Mouse (Mus musculus) limb, embryonic 14.5 days (tissue): ENCODE results near the gene Zfp300. TPM values are rescaled to one million over a fixed set of nuclear protein-coding genes. Genes with fewer than 3 reads are reported as not detected.

Experiments
- ATAC-seq: fragments of 200-750 bp; cut with Nextera tagmentation; 2 replicates; pipeline ENCODE4 v1.8.0; 2017; ENCODE audit warnings: low read depth, moderate number of reproducible peaks, moderate TSS enrichment; ENCODE audit not compliant: low FRiP score
- DNase-seq: peaks from one replicate; pipeline ENCODE4 v3.0.0-alpha.2; 2015; ENCODE audit warnings: low spot score
- H3K27ac ChIP-seq: fragments of 300-500 bp; sonication (generic); replicated peaks from 2 replicates; pipeline ENCODE4 v1.5.1; 2014; ENCODE audit warnings: low read depth, mild to moderate bottlenecking, low read length, moderate library complexity, mixed read lengths
- H3K27me3 ChIP-seq: fragments of 300-500 bp; sonication (generic); 2 replicates; pipeline ENCODE4 v1.6.1; 2014; ENCODE audit warnings: low read length, mixed read lengths; ENCODE audit not compliant: control insufficient read depth, insufficient read depth
- H3K36me3 ChIP-seq: fragments of 300-500 bp; sonication (generic); 2 replicates; pipeline ENCODE4 v1.6.1; 2014; ENCODE audit warnings: mild to moderate bottlenecking, low read length, moderate library complexity, mixed read lengths; ENCODE audit not compliant: control insufficient read depth, insufficient read depth
- H3K4me1 ChIP-seq: fragments of 300-500 bp; sonication (generic); 2 replicates; pipeline ENCODE4 v1.6.1; 2014; ENCODE audit warnings: antibody characterized with exemption, low read length, mixed read lengths; ENCODE audit not compliant: control insufficient read depth, insufficient read depth
- H3K4me2 ChIP-seq: fragments of 300-500 bp; sonication (generic); replicated peaks from 2 replicates; pipeline ENCODE4 v1.6.1; 2014; ENCODE audit warnings: low read depth, mild to moderate bottlenecking, low read length, moderate library complexity; ENCODE audit not compliant: severe bottlenecking
- H3K4me3 ChIP-seq: fragments of 300-500 bp; sonication (generic); replicated peaks from 2 replicates; pipeline ENCODE4 v1.5.1; 2014; ENCODE audit warnings: low read length
- H3K9ac ChIP-seq: fragments of 300-500 bp; sonication (generic); 2 replicates; pipeline ENCODE4 v1.6.1; 2014; ENCODE audit warnings: mild to moderate bottlenecking, low read depth, low read length, moderate library complexity; ENCODE audit not compliant: severe bottlenecking
- H3K9me3 ChIP-seq: fragments of 300-500 bp; sonication (generic); 2 replicates; pipeline ENCODE4 v1.6.1; 2016; ENCODE audit warnings: low read length; ENCODE audit not compliant: control insufficient read depth
- POLR2A ChIP-seq: fragments of 200-500 bp; IDR thresholded peaks from 2 replicates; pipeline ENCODE4 v1.8.0; 2012; ENCODE audit warnings: inconsistent platforms, mild to moderate bottlenecking, moderate library complexity, borderline replicate concordance; ENCODE audit not compliant: insufficient read depth, insufficient read length; ENCODE audit errors: extremely low read depth
- WGBS: fragments of 180-500 bp; shearing (Covaris S2); extraction: QIAGEN DNeasy Blood & Tissue Kit; methylation state at CpG from one replicate; pipeline ENCODE4 v1.1.7; 2014; 5-methylcytosine and 5-hydroxymethylcytosine counted together
- polyA plus RNA-seq, 2 experiments: library from polyadenylated mRNA; depleted of rRNA in 1 of 2; stranded (reverse) in 1 of 2; unstranded in 1 of 2; fragments of >200 nt; fragmentation: Nextera tagmentation in 1 of 2; extraction: Ambion mirVana in 1 of 2; gene quantifications; 2 replicates each; pipeline versions ENCODE4 v1.2.1 to v1.2.3; 2012 to 2014

Zfp300 gene
- polyA plus RNA-seq (2012; rRNA removed) (0.72 and 0.79 TPM in 2 replicates), polyA plus RNA-seq (2014; fragmentation: Nextera tagmentation; extraction: Ambion mirVana) (1.6 and 2.0 TPM in 2 replicates)

GRCm38 (mm10) chrX:21088983-21089866 is at the start of gene Zfp300:
Zfp300 (minus strand) TSS chrX:21089527.
- H3K4me1 ChIP-seq, result no peaks in the 10 kb centered on the region
- H3K9ac ChIP-seq, result peak within 1 kb of the TSS; percentile 43
- DNase-seq (peak; percentile 81), ATAC-seq (peak; percentile 83)
- 28% methylated on average over 27 of the region's 27 CpGs for WGBS
- H3K27ac ChIP-seq, result peak within 1 kb of the TSS; percentile 73
- no peaks in the 10 kb centered on the region for H3K9me3 ChIP-seq
- H3K27me3 ChIP-seq, result no peaks in the 10 kb centered on the region
- no peaks in the 10 kb centered on the region for H3K36me3 ChIP-seq
- H3K4me3 ChIP-seq, result peak within 1 kb of the TSS; percentile 41
- peak within 1 kb of the TSS; percentile 49 for H3K4me2 ChIP-seq
- TF ChIP-seq POLR2A, result no peak

GRCm38 (mm10) chrX:21115520-21115919 is 26.2 kb upstream of the Zfp300 start, which contains the start of gene Ssxa1:
Ssxa1 (plus strand) TSS chrX:21115820.
- no peak within 1 kb of the TSS for H3K4me3 ChIP-seq
- no peaks in the 10 kb centered on the region for H3K27me3 ChIP-seq
- no peaks in the 10 kb centered on the region for H3K36me3 ChIP-seq
- no peak for DNase-seq
- no peak for TF ChIP-seq POLR2A
- no peak for ATAC-seq
- no peak within 1 kb of the TSS for H3K4me2 ChIP-seq
- H3K9me3 ChIP-seq, result no peaks in the 10 kb centered on the region
- no peak within 1 kb of the TSS for H3K9ac ChIP-seq
- no peak within 1 kb of the TSS for H3K27ac ChIP-seq
- WGBS, result 76% methylated on average over 4 of the region's 4 CpGs
- H3K4me1 ChIP-seq, result no peaks in the 10 kb centered on the region

- Histone ChIP-seq H3K9me3 (no peaks in the 10 kb centered on the region), H3K4me3 (peak overlapping the region; percentile 41), H3K4me1 (no peaks in the 10 kb centered on the region), H3K9ac (0 out of 2 replicates have a peak overlapping the region, but pooled peaks have one; percentile 43), H3K4me2 (peak overlapping the region; percentile 49), H3K27ac (peak overlapping the region; percentile 73; the same call in 1 of the 2 replicates), H3K36me3 (no peaks in the 10 kb centered on the region), H3K27me3 (no peaks in the 10 kb centered on the region)
- DNase-seq, result no peak
- ATAC-seq, result no peak
- no peak for TF ChIP-seq POLR2A
- WGBS, result 51% methylated on average over 7 of the region's 7 CpGs
These were observed 526 bp upstream of the Zfp300 start for GRCm38 (mm10) chrX:21089867-21090239.

GRCm38 (mm10) chrX:21088645-21088982 is 713 bp downstream of the Zfp300 start:
- Histone ChIP-seq H3K9ac (peak overlapping the region; percentile 32), H3K9me3 (no peaks in the 10 kb centered on the region), H3K36me3 (no peaks in the 10 kb centered on the region), H3K4me3 (peak overlapping the region; percentile 41), H3K4me2 (peak overlapping the region; percentile 49), H3K4me1 (no peaks in the 10 kb centered on the region), H3K27me3 (no peaks in the 10 kb centered on the region), H3K27ac (no peak overlapping the region)
- DNase-seq (no peak), ATAC-seq (no peak; the same call in 1 of the 2 replicates)
- WGBS, result 31% methylated on average over 6 of the region's 6 CpGs
- TF ChIP-seq POLR2A, result no peak

GRCm38 (mm10) chrX:21068106-21068505 is 21.2 kb downstream of the Zfp300 start, which contains the start of gene Spaca5:
Spaca5 (plus strand) TSS chrX:21068406.
- no peak for ATAC-seq
- H3K4me2 ChIP-seq, result no peak within 1 kb of the TSS
- H3K36me3 ChIP-seq, result no peaks in the 10 kb centered on the region
- H3K9ac ChIP-seq, result no peak within 1 kb of the TSS
- H3K27me3 ChIP-seq, result no peaks in the 10 kb centered on the region
- no peak within 1 kb of the TSS for H3K4me3 ChIP-seq
- no peaks in the 10 kb centered on the region for H3K9me3 ChIP-seq
- no peak for DNase-seq
- no peak for TF ChIP-seq POLR2A
- no peaks in the 10 kb centered on the region for H3K4me1 ChIP-seq
- H3K27ac ChIP-seq, result no peak within 1 kb of the TSS
